Mouse (Mus musculus) cerebellum, adult 2 months (tissue): Measurements from ENCODE around the gene Syngr3.
"Not testable (repeated sequence)": the region's sequence is repeated elsewhere in the genome, so short reads cannot be mapped to it uniquely, and the experiment has no call there.

Experiments used
- CTCF ChIP-seq: fragments of 200-500 bp; IDR thresholded peaks from 2 replicates; pipeline ENCODE4 v1.5.1; 2011; ENCODE audit warnings: low read depth, mild to moderate bottlenecking, control low read depth, low read length, moderate library complexity, borderline replicate concordance; ENCODE audit not compliant: insufficient read depth
- POLR2A ChIP-seq: fragments of 200-500 bp; IDR thresholded peaks from 2 replicates; pipeline ENCODE4 v1.6.1; 2011; ENCODE audit warnings: low read length, control low read depth, borderline replicate concordance; ENCODE audit not compliant: insufficient read depth

GRCm38 (mm10) chr17:24718938-24719337 is 29.2 kb upstream of the Syngr3 start:
- TF ChIP-seq POLR2A, CTCF: not testable (repeated sequence)
